Mouse (Mus musculus): ENCODE results near the gene Nacad.

- TF ChIP-seq GATA1 (IDR thresholded peaks at IDR 0.05; ENCODE audit: low read length) (no peak), TAL1 (IDR thresholded peaks at IDR 0.05; ENCODE audit: low read length) (no peak)
Observed at GRCm38 (mm10) chr11:6596616-6597015, 9.2 kb downstream of the Nacad start.
